Mouse (Mus musculus): ENCODE measurements at regions not wholly inside any gene's neighbourhood (a gene's known extent, or its start where the extent isn't known, plus 50 kb on each side); places are given as distances from the start of the nearest gene placed in this dataset.

GRCm38 (mm10) chr16:53218886-53219285 lies 765.0 kb upstream of the Alcam start:
- no peaks in the 10 kb centered on the region for H3K4me1 ChIP-seq (ENCODE audit: control insufficient read depth, insufficient read depth, low read length)
- no peak overlapping the region for H3K4me3 ChIP-seq (ENCODE audit: insufficient read depth, low read length)
- TF ChIP-seq CTCF (IDR thresholded peaks at IDR 0.05; ENCODE audit: extremely low read depth, insufficient read depth, low read length): no peak
- no peak for TF ChIP-seq POLR2A (IDR thresholded peaks at IDR 0.05; ENCODE audit: extremely low read depth, insufficient read depth, low read length)
- H3K27ac ChIP-seq (ENCODE audit: insufficient read depth, low read length): no peak overlapping the region

GRCm38 (mm10) chr16:53201449-53201848 lies 747.6 kb upstream of the Alcam start:
- Histone ChIP-seq H3K27ac (ENCODE audit: insufficient read depth, low read length) (no peak overlapping the region), H3K4me1 (ENCODE audit: control insufficient read depth, insufficient read depth, low read length) (no peaks in the 10 kb centered on the region), H3K4me3 (ENCODE audit: insufficient read depth, low read length) (no peak overlapping the region)
- TF ChIP-seq POLR2A (IDR thresholded peaks at IDR 0.05; ENCODE audit: extremely low read depth, insufficient read depth, low read length): no peak
- no peak for TF ChIP-seq CTCF (IDR thresholded peaks at IDR 0.05; ENCODE audit: extremely low read depth, insufficient read depth, low read length)

GRCm38 (mm10) chr16:53186444-53186843 lies 732.6 kb upstream of the Alcam start:
- H3K27ac ChIP-seq (ENCODE audit: insufficient read depth, low read length): no peak overlapping the region
- no peak for TF ChIP-seq POLR2A (IDR thresholded peaks at IDR 0.05; ENCODE audit: extremely low read depth, insufficient read depth, low read length)
- no peak for TF ChIP-seq CTCF (IDR thresholded peaks at IDR 0.05; ENCODE audit: extremely low read depth, insufficient read depth, low read length)
- H3K4me3 ChIP-seq (ENCODE audit: insufficient read depth, low read length): no peak overlapping the region
- no peaks in the 10 kb centered on the region for H3K4me1 ChIP-seq (ENCODE audit: control insufficient read depth, insufficient read depth, low read length)

- Histone ChIP-seq H3K27ac (ENCODE audit: insufficient read depth, low read length) (no peak overlapping the region), H3K4me1 (ENCODE audit: control insufficient read depth, insufficient read depth, low read length) (no peaks in the 10 kb centered on the region), H3K4me3 (ENCODE audit: insufficient read depth, low read length) (no peak overlapping the region)
- TF ChIP-seq CTCF (IDR thresholded peaks at IDR 0.05; ENCODE audit: extremely low read depth, insufficient read depth, low read length) (no peak), POLR2A (IDR thresholded peaks at IDR 0.05; ENCODE audit: extremely low read depth, insufficient read depth, low read length) (no peak)
These were observed 702.5 kb upstream of the Alcam start for GRCm38 (mm10) chr16:53156352-53156751.

GRCm38 (mm10) chr16:53130677-53131076 lies 676.8 kb upstream of the Alcam start:
- no peak for TF ChIP-seq POLR2A (IDR thresholded peaks at IDR 0.05; ENCODE audit: extremely low read depth, insufficient read depth, low read length)
- no peak for TF ChIP-seq CTCF (IDR thresholded peaks at IDR 0.05; ENCODE audit: extremely low read depth, insufficient read depth, low read length)
- Histone ChIP-seq H3K27ac (ENCODE audit: insufficient read depth, low read length) (no peak overlapping the region), H3K4me3 (ENCODE audit: insufficient read depth, low read length) (no peak overlapping the region), H3K4me1 (ENCODE audit: control insufficient read depth, insufficient read depth, low read length) (no peaks in the 10 kb centered on the region)

GRCm38 (mm10) chr16:53108726-53109125 lies 654.9 kb upstream of the Alcam start:
- Histone ChIP-seq H3K4me1 (ENCODE audit: control insufficient read depth, insufficient read depth, low read length) (no peaks in the 10 kb centered on the region), H3K4me3 (ENCODE audit: insufficient read depth, low read length) (no peak overlapping the region), H3K27ac (ENCODE audit: insufficient read depth, low read length) (no peak overlapping the region)
- TF ChIP-seq POLR2A (IDR thresholded peaks at IDR 0.05; ENCODE audit: extremely low read depth, insufficient read depth, low read length) (no peak), CTCF (IDR thresholded peaks at IDR 0.05; ENCODE audit: extremely low read depth, insufficient read depth, low read length) (no peak)

GRCm38 (mm10) chr16:53095396-53095929 lies 641.6 kb upstream of the Alcam start:
- no peak overlapping the region for H3K27ac ChIP-seq (ENCODE audit: insufficient read depth, low read length)
- TF ChIP-seq CTCF (IDR thresholded peaks at IDR 0.05; ENCODE audit: extremely low read depth, insufficient read depth, low read length) (no peak), POLR2A (IDR thresholded peaks at IDR 0.05; ENCODE audit: extremely low read depth, insufficient read depth, low read length) (no peak)
- no peak overlapping the region for H3K4me3 ChIP-seq (ENCODE audit: insufficient read depth, low read length)
- no peaks in the 10 kb centered on the region for H3K4me1 ChIP-seq (ENCODE audit: control insufficient read depth, insufficient read depth, low read length)

GRCm38 (mm10) chr16:53073856-53074568 lies 620.1 kb upstream of the Alcam start:
- no peak overlapping the region for H3K27ac ChIP-seq (ENCODE audit: insufficient read depth, low read length)
- TF ChIP-seq CTCF (IDR thresholded peaks at IDR 0.05; ENCODE audit: extremely low read depth, insufficient read depth, low read length) (no peak), POLR2A (IDR thresholded peaks at IDR 0.05; ENCODE audit: extremely low read depth, insufficient read depth, low read length) (no peak)
- H3K4me1 ChIP-seq (ENCODE audit: control insufficient read depth, insufficient read depth, low read length): no peaks in the 10 kb centered on the region
- H3K4me3 ChIP-seq (ENCODE audit: insufficient read depth, low read length): no peak overlapping the region

- TF ChIP-seq CTCF (IDR thresholded peaks at IDR 0.05; ENCODE audit: extremely low read depth, insufficient read depth, low read length): no peak
- TF ChIP-seq POLR2A (IDR thresholded peaks at IDR 0.05; ENCODE audit: extremely low read depth, insufficient read depth, low read length): no peak
- no peak overlapping the region for H3K4me3 ChIP-seq (ENCODE audit: insufficient read depth, low read length)
- no peaks in the 10 kb centered on the region for H3K4me1 ChIP-seq (ENCODE audit: control insufficient read depth, insufficient read depth, low read length)
- no peak overlapping the region for H3K27ac ChIP-seq (ENCODE audit: insufficient read depth, low read length)
These were observed 618.2 kb upstream of the Alcam start for GRCm38 (mm10) chr16:53071887-53072682.
